Mouse (Mus musculus): ENCODE measurements around the gene Msln. TPM values are rescaled to one million over a fixed set of nuclear protein-coding genes. Genes with fewer than 3 reads are reported as not detected.

Msln gene
- polyA plus RNA-seq, 1 experiment from 2014 or later: not detected

DNA sequence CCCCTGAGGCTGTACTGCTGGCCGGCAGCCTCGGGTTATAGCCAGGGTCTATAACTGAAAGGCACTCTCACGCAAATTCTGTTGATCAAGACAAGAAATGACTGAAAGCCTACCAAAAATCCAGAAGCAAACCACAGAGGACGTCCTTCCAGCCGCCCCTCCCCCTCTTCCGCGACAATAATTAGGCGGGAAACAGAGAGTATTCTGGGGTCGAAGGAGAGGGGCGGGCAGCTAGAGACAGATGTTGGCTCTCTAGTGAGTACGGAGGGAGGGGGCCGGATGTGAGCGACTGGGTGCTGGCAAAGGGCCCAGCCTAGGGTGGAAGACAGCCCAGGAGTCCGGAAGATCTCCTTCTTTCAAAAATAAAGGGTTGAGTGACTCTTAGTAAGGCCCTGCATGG lies 38.4 kb upstream of the Msln start, which contains the start of gene Fam173a:
TSS of gene Fam173a (minus strand) at position 287 of the 400 bp plus-strand sequence.
- peak within 1 kb of the TSS; percentile 91 for H3K4me2 ChIP-seq (ENCODE audit: low read length)
- peak within 1 kb of the TSS; percentile 73 for H3K4me3 ChIP-seq (replicated peaks; ENCODE audit: low read depth, low read length)
- H3K4me1 ChIP-seq (ENCODE audit: control insufficient read depth, insufficient read depth, low read length): peaks cover 46% of the 10 kb centered on the region
- WGBS: under 1% methylated on average over 14 of the region's 14 CpGs
- H3K36me3 ChIP-seq (ENCODE audit: control insufficient read depth, insufficient read depth, low read length): peaks cover 13% of the 10 kb centered on the region
- peak within 1 kb of the TSS; percentile 91 for H3K27ac ChIP-seq (replicated peaks; ENCODE audit: low read depth, low read length)
- peak within 1 kb of the TSS; percentile 76 for H3K9ac ChIP-seq (replicated peaks; ENCODE audit: low read length)
- no peaks in the 10 kb centered on the region for H3K9me3 ChIP-seq (ENCODE audit: control insufficient read depth, low read length)
- DNase-seq (peak; percentile 73), ATAC-seq (ENCODE audit: low FRiP score, low TSS enrichment) (peak; percentile 24; the same call in 1 of the 2 replicates)
- no peaks in the 10 kb centered on the region for H3K27me3 ChIP-seq (ENCODE audit: control insufficient read depth, insufficient read depth, low read length)

DNA sequence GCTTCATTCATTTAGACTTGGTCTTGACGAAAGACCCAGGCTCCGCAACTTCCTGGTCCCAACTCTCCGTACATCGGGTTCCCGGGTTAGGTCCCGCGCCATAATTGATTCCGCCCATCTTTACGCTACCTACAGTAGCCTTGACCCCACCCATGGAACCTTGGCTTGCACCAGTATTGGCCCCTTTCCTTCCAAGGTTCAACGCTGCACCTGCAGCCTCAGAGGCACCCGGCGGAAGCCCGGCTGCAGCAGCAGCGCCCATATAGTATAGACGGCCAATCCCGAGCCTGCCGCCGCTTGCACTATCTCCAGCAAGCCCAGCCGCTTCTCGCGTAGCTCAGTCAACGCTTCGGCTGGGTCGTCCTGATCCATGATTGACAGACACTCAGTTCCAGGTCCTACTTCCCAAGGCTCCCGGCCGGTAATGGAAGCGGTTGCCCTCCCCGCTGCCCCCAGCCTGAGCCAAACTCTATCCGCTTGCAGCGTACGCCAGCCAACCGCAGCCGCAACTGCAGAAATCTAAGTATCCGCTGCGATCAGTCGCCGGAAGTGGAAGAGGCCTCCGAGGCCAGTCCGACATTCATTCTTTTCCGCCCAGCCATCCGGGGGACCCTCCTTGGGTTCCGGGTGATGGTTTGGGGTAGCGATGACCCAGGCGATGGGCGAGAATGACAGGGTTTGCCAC lies 37.8 kb upstream of the Msln start:
- H3K9me3 ChIP-seq (ENCODE audit: control insufficient read depth, low read length): no peaks in the 10 kb centered on the region
- peaks cover 13% of the 10 kb centered on the region for H3K36me3 ChIP-seq (ENCODE audit: control insufficient read depth, insufficient read depth, low read length)
- ATAC-seq (ENCODE audit: low FRiP score, low TSS enrichment) (peak; percentile 62), DNase-seq (peak; percentile 92)
- peak overlapping the region; percentile 91 for H3K27ac ChIP-seq (replicated peaks; ENCODE audit: low read depth, low read length)
- peak overlapping the region; percentile 73 for H3K4me3 ChIP-seq (replicated peaks; ENCODE audit: low read depth, low read length)
- peak overlapping the region; percentile 76 for H3K9ac ChIP-seq (replicated peaks; ENCODE audit: low read length)
- H3K4me2 ChIP-seq (ENCODE audit: low read length): peak overlapping the region; percentile 91
- H3K4me1 ChIP-seq (ENCODE audit: control insufficient read depth, insufficient read depth, low read length): peaks cover 45% of the 10 kb centered on the region
- under 1% methylated on average over 45 of the region's 45 CpGs for WGBS
- no peaks in the 10 kb centered on the region for H3K27me3 ChIP-seq (ENCODE audit: control insufficient read depth, insufficient read depth, low read length)

DNA sequence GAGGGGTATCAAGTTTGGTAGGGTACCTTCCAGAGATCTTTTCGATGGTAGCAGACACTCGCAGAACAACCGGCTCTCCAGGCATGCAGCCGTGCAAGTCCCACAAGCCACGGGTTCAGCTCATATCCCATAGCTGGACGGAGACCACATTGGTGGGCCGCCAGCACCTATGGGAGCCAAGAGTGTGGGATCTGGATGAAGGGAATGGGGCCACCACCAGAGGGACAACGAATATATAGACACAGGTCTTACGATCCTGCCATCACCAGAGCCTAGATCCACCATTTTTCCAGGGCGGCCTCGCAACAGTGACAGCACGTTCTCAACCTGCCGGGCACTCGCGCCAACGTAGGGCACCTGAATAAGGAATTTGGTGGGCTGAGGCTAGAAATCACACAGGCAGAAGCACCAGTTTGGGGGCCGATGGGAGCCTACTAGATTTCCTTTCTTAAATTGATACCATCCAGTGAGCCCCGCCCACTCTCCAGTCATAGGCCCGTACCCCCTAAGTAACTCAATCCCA lies 37.2 kb upstream of the Msln start:
- Histone ChIP-seq H3K4me3 (replicated peaks; ENCODE audit: low read depth, low read length) (peak overlapping the region; percentile 73), H3K9ac (replicated peaks; ENCODE audit: low read length) (peak overlapping the region; percentile 76), H3K27ac (replicated peaks; ENCODE audit: low read depth, low read length) (peak overlapping the region; percentile 91; the same call in 1 of the 2 replicates), H3K4me2 (ENCODE audit: low read length) (peak overlapping the region; percentile 91), H3K4me1 (ENCODE audit: control insufficient read depth, insufficient read depth, low read length) (peaks cover 39% of the 10 kb centered on the region), H3K9me3 (ENCODE audit: control insufficient read depth, low read length) (no peaks in the 10 kb centered on the region), H3K36me3 (ENCODE audit: control insufficient read depth, insufficient read depth, low read length) (peaks cover 13% of the 10 kb centered on the region), H3K27me3 (ENCODE audit: control insufficient read depth, insufficient read depth, low read length) (no peaks in the 10 kb centered on the region)
- WGBS: 27% methylated on average over 19 of the region's 19 CpGs
- ATAC-seq (ENCODE audit: low FRiP score, low TSS enrichment): no peak
- no peak for DNase-seq

GRCm38 (mm10) chr17:25786781-25787504 lies 32.8 kb upstream of the Msln start:
- Histone ChIP-seq H3K4me2 (ENCODE audit: low read length) (no peak overlapping the region), H3K27me3 (ENCODE audit: control insufficient read depth, insufficient read depth, low read length) (no peaks in the 10 kb centered on the region), H3K36me3 (ENCODE audit: control insufficient read depth, insufficient read depth, low read length) (peaks cover 35% of the 10 kb centered on the region), H3K9me3 (ENCODE audit: control insufficient read depth, low read length) (no peaks in the 10 kb centered on the region), H3K27ac (replicated peaks; ENCODE audit: low read depth, low read length) (no peak overlapping the region), H3K4me3 (replicated peaks; ENCODE audit: low read depth, low read length) (no peak overlapping the region), H3K9ac (replicated peaks; ENCODE audit: low read length) (no peak overlapping the region), H3K4me1 (ENCODE audit: control insufficient read depth, insufficient read depth, low read length) (peaks cover 22% of the 10 kb centered on the region)
- WGBS: 90% methylated on average over 9 of the region's 9 CpGs
- no peak for DNase-seq
- ATAC-seq (ENCODE audit: low FRiP score, low TSS enrichment): no peak

DNA sequence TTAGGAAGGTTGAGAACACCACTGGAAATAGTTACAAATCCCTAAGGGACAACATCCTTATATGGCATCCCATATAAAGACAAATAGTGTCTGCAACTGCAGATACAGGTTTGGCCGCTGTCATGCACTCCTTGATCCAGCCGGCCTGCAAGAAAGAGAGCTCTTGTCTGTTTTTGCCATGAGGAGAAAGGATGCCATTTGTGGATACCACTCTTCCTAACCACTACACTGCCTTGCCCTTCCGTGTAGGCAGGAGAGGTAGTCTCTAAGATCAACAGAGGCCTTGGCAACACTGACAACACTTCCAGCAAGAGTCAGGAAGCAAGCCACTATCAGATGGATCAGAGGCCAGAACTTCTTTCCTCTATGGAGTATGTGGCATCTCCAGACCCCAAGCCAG lies 32.1 kb upstream of the Msln start, which contains the start of gene Ccdc78:
TSS of gene Ccdc78 (plus strand) at position 301 of the 400 bp plus-strand sequence.
- ATAC-seq (ENCODE audit: low FRiP score, low TSS enrichment) (no peak), DNase-seq (no peak)
- H3K4me1 ChIP-seq (ENCODE audit: control insufficient read depth, insufficient read depth, low read length): peaks cover 22% of the 10 kb centered on the region
- peak within 1 kb of the TSS; percentile 91 for H3K4me2 ChIP-seq (ENCODE audit: low read length)
- peak within 1 kb of the TSS; percentile 86 for H3K27ac ChIP-seq (replicated peaks; ENCODE audit: low read depth, low read length)
- no peaks in the 10 kb centered on the region for H3K27me3 ChIP-seq (ENCODE audit: control insufficient read depth, insufficient read depth, low read length)
- H3K9me3 ChIP-seq (ENCODE audit: control insufficient read depth, low read length): no peaks in the 10 kb centered on the region
- H3K4me3 ChIP-seq (replicated peaks; ENCODE audit: low read depth, low read length): peak within 1 kb of the TSS; percentile 73
- WGBS: 90% methylated on average over 3 of the region's 3 CpGs
- H3K9ac ChIP-seq (replicated peaks; ENCODE audit: low read length): peak within 1 kb of the TSS; percentile 75
- H3K36me3 ChIP-seq (ENCODE audit: control insufficient read depth, insufficient read depth, low read length): peaks cover 42% of the 10 kb centered on the region

DNA sequence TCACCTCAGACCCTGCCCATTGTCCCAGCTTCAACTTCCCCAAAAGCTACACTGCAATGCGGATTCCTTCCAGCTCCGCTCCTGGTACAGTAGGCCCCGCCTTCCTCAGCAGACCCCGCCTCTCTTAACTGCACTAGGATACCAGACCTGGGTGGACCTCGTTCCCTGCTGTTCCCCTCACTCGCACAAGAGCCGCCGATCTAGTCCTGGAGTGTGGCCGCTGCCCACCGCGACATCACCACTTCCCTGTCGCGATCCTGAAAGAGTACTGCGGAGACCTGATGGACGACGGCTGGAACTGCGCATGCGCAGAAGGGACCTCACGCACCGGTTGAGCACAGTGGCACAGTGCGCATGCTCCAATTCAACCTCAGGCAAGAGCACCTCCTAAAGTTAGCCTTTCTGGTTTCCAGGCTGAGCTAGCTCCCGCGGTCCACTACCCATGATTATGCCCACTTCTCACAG lies 31.1 kb upstream of the Msln start, which contains the start of gene Haghl:
TSS of gene Haghl (minus strand) at position 393 of the 465 bp plus-strand sequence.
- peak within 1 kb of the TSS; percentile 73 for H3K4me3 ChIP-seq (replicated peaks; ENCODE audit: low read depth, low read length)
- H3K9me3 ChIP-seq (ENCODE audit: control insufficient read depth, low read length): no peaks in the 10 kb centered on the region
- peak; percentile 99 for DNase-seq
- H3K4me1 ChIP-seq (ENCODE audit: control insufficient read depth, insufficient read depth, low read length): peaks cover 13% of the 10 kb centered on the region
- ATAC-seq (ENCODE audit: low FRiP score, low TSS enrichment): peak; percentile 81
- peak within 1 kb of the TSS; percentile 86 for H3K27ac ChIP-seq (replicated peaks; ENCODE audit: low read depth, low read length)
- H3K36me3 ChIP-seq (ENCODE audit: control insufficient read depth, insufficient read depth, low read length): peaks cover 47% of the 10 kb centered on the region
- H3K9ac ChIP-seq (replicated peaks; ENCODE audit: low read length): peak within 1 kb of the TSS; percentile 75
- WGBS: under 1% methylated on average over 23 of the region's 23 CpGs
- H3K27me3 ChIP-seq (ENCODE audit: control insufficient read depth, insufficient read depth, low read length): no peaks in the 10 kb centered on the region
- H3K4me2 ChIP-seq (ENCODE audit: low read length): peak within 1 kb of the TSS; percentile 91

GRCm38 (mm10) chr17:25783861-25784574 lies 29.8 kb upstream of the Msln start:
- H3K4me2 ChIP-seq (ENCODE audit: low read length): peak overlapping the region; percentile 91
- ATAC-seq (ENCODE audit: low FRiP score, low TSS enrichment): no peak
- peaks cover 37% of the 10 kb centered on the region for H3K36me3 ChIP-seq (ENCODE audit: control insufficient read depth, insufficient read depth, low read length)

DNA sequence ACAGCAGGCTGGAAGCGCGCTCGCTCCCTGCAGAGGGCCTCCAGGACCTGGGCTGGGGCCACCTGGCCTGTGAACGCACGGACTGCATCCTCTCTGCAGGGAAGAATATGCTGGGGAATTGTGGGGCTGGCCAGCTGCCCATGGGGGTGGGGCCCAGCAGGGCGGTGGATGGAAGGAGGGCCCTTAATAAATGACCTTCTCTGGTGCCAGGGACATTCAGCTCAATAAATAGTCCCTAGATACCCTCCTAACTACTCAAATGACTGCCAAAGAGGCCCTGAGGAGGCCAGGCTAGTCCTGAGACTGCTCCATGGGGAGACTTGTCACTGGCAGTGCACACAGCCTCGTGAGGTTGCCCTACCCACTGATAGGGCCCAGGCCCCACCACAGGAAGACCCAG lies 28.9 kb upstream of the Msln start:
- DNase-seq (no peak), ATAC-seq (ENCODE audit: low FRiP score, low TSS enrichment) (no peak)
- H3K36me3 ChIP-seq (ENCODE audit: control insufficient read depth, insufficient read depth, low read length): peaks cover 34% of the 10 kb centered on the region
- no peak overlapping the region for H3K27ac ChIP-seq (replicated peaks; ENCODE audit: low read depth, low read length)
- no peak overlapping the region for H3K4me3 ChIP-seq (replicated peaks; ENCODE audit: low read depth, low read length)
- H3K4me1 ChIP-seq (ENCODE audit: control insufficient read depth, insufficient read depth, low read length): peaks cover 13% of the 10 kb centered on the region
- no peaks in the 10 kb centered on the region for H3K9me3 ChIP-seq (ENCODE audit: control insufficient read depth, low read length)
- H3K9ac ChIP-seq (replicated peaks; ENCODE audit: low read length): peak overlapping the region; percentile 34; the same call in 1 of the 2 replicates
- WGBS: 83% methylated on average over 7 of the region's 7 CpGs
- H3K27me3 ChIP-seq (ENCODE audit: control insufficient read depth, insufficient read depth, low read length): no peaks in the 10 kb centered on the region
- no peak overlapping the region for H3K4me2 ChIP-seq (ENCODE audit: low read length)

More at GRCm38 (mm10) chr17:25783861-25784574, 29.8 kb upstream of the Msln start:
- DNase-seq: no peak
- Histone ChIP-seq H3K4me1 (ENCODE audit: control insufficient read depth, insufficient read depth, low read length) (peaks cover 13% of the 10 kb centered on the region), H3K4me3 (replicated peaks; ENCODE audit: low read depth, low read length) (peak overlapping the region; percentile 73), H3K9ac (replicated peaks; ENCODE audit: low read length) (peak overlapping the region; percentile 75), H3K27ac (replicated peaks; ENCODE audit: low read depth, low read length) (no peak overlapping the region), H3K9me3 (ENCODE audit: control insufficient read depth, low read length) (no peaks in the 10 kb centered on the region), H3K27me3 (ENCODE audit: control insufficient read depth, insufficient read depth, low read length) (no peaks in the 10 kb centered on the region)
- WGBS: 83% methylated on average over 15 of the region's 15 CpGs
